Mouse (Mus musculus): ENCODE results near the gene Ssbp2.

The Ssbp2 gene

GRCm38 (mm10) chr13:91459896-91460620 lies at the start of gene Ssbp2:
Gene Ssbp2, plus strand, starts transcription at chr13:91460283.
- no peak for DNase-seq (ENCODE audit: low spot score)

DNA sequence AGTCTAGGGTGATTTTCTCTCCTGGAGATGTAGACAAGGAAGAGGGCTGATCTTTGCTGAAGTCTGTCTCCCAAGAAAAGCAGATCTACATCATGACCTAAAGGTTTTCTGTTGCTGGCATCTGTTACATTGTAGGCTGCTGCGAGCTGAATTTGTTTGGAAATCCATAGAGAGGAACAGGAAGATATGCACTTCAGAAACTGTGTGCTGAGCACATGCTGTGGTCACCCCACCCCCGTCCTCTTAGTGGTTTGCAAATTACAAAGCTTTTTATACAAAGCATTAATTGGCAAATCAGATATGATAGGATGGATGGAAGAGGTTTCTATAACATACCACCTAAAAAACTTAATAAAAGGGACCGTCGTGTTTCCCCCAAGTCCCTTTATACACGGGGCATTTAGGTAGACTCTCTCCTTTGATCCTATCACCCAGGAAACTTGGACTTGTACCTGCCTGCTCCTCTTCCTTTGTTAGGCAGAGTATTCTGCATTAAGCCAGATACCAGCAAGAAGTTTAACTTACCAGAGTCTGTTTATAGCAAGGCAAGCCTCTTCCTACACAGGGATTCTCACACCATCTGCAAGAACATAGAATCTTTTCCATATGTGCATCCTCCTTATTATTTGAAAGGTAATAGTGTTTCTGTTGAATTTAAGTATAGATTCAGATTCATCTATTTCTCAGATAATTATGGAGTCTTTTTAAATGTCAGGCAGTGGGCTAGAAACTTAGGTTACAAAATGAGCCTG lies 46.2 kb upstream of the Ssbp2 start:
- no peak for DNase-seq (ENCODE audit: low spot score)

DNA sequence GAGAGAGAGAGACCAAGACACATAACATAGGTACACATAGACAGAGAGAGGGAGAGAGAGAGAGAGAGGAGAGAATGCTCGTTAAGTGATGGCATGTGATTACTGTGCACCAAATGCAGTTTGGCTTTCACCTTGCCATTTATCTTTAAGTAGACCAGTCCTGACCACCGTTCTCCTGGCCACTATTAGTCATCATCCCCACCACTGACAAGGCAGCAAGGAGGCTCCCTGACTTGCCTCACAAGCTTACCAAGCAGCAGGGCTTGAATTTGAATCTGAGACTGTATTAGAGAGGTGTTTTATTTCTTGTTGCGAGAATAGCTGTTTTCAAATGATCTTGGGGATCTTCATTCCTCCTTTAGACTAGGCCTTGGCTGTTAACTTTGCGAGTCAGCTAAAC lies 44.2 kb upstream of the Ssbp2 start:
- DNase-seq (ENCODE audit: low spot score) = no peak

DNA sequence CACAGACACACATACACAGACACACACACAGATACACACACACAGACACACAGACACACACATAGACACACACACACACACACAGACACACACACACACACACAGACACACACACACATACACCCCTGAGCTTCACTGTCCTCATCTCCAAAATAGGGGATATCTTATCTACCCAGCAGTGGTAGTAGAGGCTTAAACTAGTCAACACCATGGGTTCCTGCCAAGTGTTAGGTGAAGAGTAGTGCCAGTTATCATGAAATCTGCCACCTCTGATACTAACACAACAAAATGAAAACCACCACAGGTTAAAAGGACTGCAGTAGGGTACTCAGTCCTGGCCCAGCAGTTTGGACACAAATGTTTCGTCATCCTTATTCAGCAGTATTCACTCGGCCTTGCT lies 43.4 kb upstream of the Ssbp2 start:
- no peak for DNase-seq (ENCODE audit: low spot score)

- peak; percentile 54 for DNase-seq (ENCODE audit: low spot score)
Observed at GRCm38 (mm10) chr13:91421387-91421949, 38.6 kb upstream of the Ssbp2 start.

DNA sequence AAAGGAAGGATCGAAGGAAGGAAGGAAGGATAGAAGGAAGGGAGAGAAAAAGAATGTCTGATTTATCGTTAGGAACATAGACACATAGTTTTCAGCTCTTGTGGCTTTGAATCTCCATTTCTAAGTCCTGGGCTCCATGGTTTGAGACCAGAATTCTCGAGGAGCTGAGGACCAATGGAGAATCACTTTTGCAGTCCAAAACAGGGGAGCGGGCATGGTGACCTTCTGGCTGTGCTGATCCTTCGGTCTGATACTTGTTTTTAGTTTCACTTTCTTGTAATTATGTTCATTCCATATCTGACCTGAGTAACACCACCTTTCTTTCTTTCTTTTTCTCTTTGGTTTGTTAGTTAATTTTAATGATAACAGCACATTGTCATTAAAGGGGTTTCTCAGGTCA lies 29.2 kb upstream of the Ssbp2 start:
- DNase-seq (ENCODE audit: low spot score) = no peak

- DNase-seq (ENCODE audit: low spot score) = no peak
Observed at GRCm38 (mm10) chr13:91431392-91432355, 28.4 kb upstream of the Ssbp2 start.

DNA sequence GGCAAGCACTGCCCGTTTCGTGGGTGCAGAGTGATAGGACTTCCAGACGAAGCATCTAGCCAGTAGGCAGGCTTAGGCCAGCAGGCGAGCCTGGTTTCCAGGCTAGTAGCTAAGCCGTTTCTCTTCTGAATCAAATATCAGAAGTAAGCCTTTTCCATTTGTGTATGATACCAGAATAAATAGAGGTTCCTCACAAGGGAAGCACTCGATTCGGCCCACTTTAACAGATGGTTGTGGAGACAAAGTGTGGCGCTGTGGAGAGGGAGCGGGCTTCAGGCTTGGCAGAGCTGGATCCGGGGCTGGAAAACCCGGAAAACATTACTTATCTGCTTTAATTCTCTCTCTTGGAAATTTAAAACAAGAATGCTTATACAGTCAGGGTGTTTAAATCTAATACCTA lies 27.1 kb upstream of the Ssbp2 start:
- DNase-seq (ENCODE audit: low spot score) = no peak

DNA sequence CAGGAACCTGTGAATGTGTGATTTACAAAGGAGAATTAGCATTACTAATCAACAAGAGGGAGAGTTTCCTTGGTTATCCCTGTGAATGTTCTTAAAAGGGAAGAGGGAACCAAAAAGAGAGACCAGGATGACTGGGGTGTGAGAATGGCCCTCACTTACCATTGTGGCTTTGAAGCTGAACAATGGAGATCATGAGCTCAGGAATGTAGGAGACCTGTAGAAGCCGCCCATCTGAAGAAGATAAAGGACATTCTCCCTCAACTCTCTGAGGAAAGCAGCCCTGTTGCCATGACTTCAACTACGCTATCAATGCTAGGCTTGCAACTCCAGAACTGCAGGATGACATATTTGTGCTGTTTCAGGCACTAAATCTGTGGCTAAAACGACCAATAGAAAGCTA lies 22.2 kb upstream of the Ssbp2 start:
- DNase-seq (ENCODE audit: low spot score) = no peak

DNA sequence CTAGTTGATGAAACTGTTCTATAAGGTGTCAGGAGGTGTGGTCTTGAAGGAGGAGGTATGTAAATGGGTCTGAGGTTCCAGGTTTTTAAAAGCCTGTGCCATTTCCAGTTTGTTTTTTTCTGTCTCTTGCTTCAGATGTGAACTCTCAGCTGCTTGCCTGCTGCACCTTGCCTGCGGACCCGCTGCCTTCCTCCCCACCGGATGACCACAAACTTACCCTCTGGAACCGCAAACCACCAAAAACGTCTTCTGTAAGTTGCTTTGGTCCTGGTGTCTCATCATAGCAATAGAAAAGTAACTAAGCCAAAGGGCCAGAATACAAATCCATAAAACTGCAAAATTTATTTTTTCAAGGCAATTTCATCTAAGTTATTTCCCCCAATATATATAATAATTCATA lies 18.6 kb upstream of the Ssbp2 start:
- no peak for DNase-seq (ENCODE audit: low spot score)

DNA sequence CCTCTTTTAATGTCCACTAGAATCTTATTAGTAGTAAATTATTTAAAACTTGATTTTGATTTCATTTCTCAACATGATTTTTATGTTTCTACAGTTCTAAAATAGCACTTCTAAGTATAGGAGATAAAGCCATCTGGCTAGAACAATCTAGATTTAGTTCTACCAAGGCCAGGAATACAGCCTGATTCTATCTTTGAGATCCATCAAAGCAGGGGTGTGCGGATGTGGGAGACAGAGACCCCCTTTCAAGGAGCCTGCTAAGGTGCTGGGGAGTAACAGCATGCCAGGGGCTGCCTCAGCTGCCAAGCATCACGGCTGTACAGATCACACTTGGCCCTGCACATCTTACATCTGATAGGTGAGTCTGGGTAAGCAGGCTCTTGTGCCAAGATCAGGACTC lies 13.4 kb upstream of the Ssbp2 start:
- DNase-seq (ENCODE audit: low spot score) = no peak

GRCm38 (mm10) chr13:91448936-91449335 lies 11.1 kb upstream of the Ssbp2 start:
- DNase-seq (ENCODE audit: low spot score) = no peak

DNA sequence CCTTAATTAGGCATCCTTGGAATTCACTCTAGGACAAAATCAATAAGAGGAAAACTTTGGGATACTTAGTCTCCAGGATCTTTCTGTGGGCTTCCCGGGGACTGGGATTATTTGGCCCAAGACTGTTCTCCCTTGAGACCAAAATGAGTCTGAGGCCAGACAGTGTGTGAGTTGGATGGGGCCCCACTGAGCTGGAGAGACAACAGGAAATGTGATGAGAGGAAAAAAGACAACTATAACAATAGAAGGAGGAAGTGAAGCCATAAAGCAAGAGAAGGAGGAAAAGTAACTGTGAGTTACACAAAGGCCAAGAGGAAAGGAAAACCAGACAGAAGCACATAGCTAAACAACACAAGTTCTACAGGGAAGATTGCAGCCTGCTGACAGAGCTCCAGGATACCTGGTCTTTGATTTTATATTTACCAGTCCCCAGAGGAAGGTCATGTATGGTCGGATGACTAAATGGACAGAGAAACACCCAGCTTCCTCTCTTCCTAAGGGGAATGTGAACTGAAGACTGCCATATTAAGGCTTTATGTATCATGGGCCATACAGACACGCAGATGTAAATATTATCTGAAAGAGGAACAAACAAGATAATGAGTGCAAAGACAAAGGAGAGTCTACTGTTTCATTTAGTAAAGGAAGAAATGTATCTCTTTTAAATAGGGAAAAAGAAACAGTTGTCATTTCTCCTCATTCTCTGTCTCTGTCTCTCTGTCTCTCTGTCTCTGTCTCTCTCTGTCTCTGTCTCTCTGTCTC lies 8.5 kb upstream of the Ssbp2 start:
- no peak for DNase-seq (ENCODE audit: low spot score)

- no peak for DNase-seq (ENCODE audit: low spot score)
Observed at GRCm38 (mm10) chr13:91452269-91452668, 7.8 kb upstream of the Ssbp2 start.

GRCm38 (mm10) chr13:91453236-91453635 lies 6.8 kb upstream of the Ssbp2 start:
- DNase-seq (ENCODE audit: low spot score) = no peak

GRCm38 (mm10) chr13:91456041-91456440 lies 4.0 kb upstream of the Ssbp2 start:
- no peak for DNase-seq (ENCODE audit: low spot score)

- no peak for DNase-seq (ENCODE audit: low spot score)
Observed at GRCm38 (mm10) chr13:91456735-91457134, 3.3 kb upstream of the Ssbp2 start.

GRCm38 (mm10) chr13:91457974-91458373 lies 2.1 kb upstream of the Ssbp2 start:
- DNase-seq (ENCODE audit: low spot score) = no peak

GRCm38 (mm10) chr13:91459489-91459888 lies 594 bp upstream of the Ssbp2 start:
- DNase-seq (ENCODE audit: low spot score) = no peak

- peak; percentile 97 for DNase-seq (ENCODE audit: low spot score)
Observed at GRCm38 (mm10) chr13:91460621-91461284, 670 bp downstream of the Ssbp2 start.

GRCm38 (mm10) chr13:91461299-91461698 lies 1.2 kb downstream of the Ssbp2 start:
- DNase-seq (ENCODE audit: low spot score) = no peak

Measured in ovary, adult 18-20 months (tissue).